Mouse (Mus musculus) liver, embryonic 12.5 days (tissue): ENCODE measurements around the gene Ankrd12. TPM values are rescaled to one million over a fixed set of nuclear protein-coding genes. Genes with fewer than 3 reads are reported as not detected.

Experiments used
- ATAC-seq: fragments of 200-750 bp; cut with Nextera tagmentation; 2 replicates; pipeline ENCODE4 v1.8.0; 2017; ENCODE audit warnings: moderate number of reproducible peaks, mild to moderate bottlenecking, moderate library complexity
- H3K27ac ChIP-seq: fragments of 300-500 bp; sonication (generic); 2 replicates; pipeline ENCODE4 v1.5.1; 2016; ENCODE audit warnings: mild to moderate bottlenecking
- H3K27me3 ChIP-seq: fragments of 300-500 bp; sonication (generic); replicated peaks from 2 replicates; pipeline ENCODE4 v1.6.1; 2016; ENCODE audit warnings: mild to moderate bottlenecking, moderate library complexity
- H3K36me3 ChIP-seq: fragments of 300-500 bp; sonication (generic); 2 replicates; pipeline ENCODE4 v1.6.1; 2016; ENCODE audit warnings: mild to moderate bottlenecking, moderate library complexity
- H3K4me1 ChIP-seq: fragments of 300-500 bp; sonication (generic); 2 replicates; pipeline ENCODE4 v1.6.1; 2016
- H3K4me2 ChIP-seq: fragments of 300-500 bp; sonication (generic); 2 replicates; pipeline ENCODE4 v1.6.1; 2016; ENCODE audit warnings: mild to moderate bottlenecking, moderate library complexity
- H3K4me3 ChIP-seq: fragments of 300-500 bp; sonication (generic); 2 replicates; pipeline ENCODE4 v1.5.1; 2016; ENCODE audit warnings: mild to moderate bottlenecking, moderate library complexity
- H3K9ac ChIP-seq: fragments of 300-500 bp; sonication (generic); 2 replicates; pipeline ENCODE4 v1.6.1; 2016; ENCODE audit warnings: mild to moderate bottlenecking, moderate library complexity
- H3K9me3 ChIP-seq: fragments of 300-500 bp; sonication (generic); replicated peaks from 2 replicates; pipeline ENCODE4 v1.6.1; 2016; ENCODE audit warnings: mild to moderate bottlenecking, moderate library complexity
- WGBS: fragments of 180-500 bp; shearing (Covaris S2); methylation state at CpG from one replicate; pipeline ENCODE4 v1.1.7; 2016; ENCODE audit not compliant: insufficient replicate concordance; 5-methylcytosine and 5-hydroxymethylcytosine counted together
- polyA plus RNA-seq: library from polyadenylated mRNA; unstranded; fragments of >200 nt; fragmentation: Nextera tagmentation; extraction: Ambion mirVana; gene quantifications from 2 replicates; pipeline ENCODE4 v1.2.1, GENCODE M21; 2016

Ankrd12 gene
- polyA plus RNA-seq, 1 experiment from 2014 or later, result 8.8 TPM

- Histone ChIP-seq H3K27me3 (no peaks in the 10 kb centered on the region), H3K4me3 (no peak overlapping the region), H3K27ac (no peak overlapping the region), H3K9ac (no peak overlapping the region), H3K9me3 (no peaks in the 10 kb centered on the region), H3K36me3 (peaks cover 27% of the 10 kb centered on the region), H3K4me1 (peaks cover 23% of the 10 kb centered on the region), H3K4me2 (no peak overlapping the region)
- WGBS, result 71% methylated on average over 6 of the region's 6 CpGs
- ATAC-seq, result no peak
Observed at GRCm38 (mm10) chr17:65941275-65941674, 135.6 kb downstream of the Ankrd12 start.

GRCm38 (mm10) chr17:65940221-65940620 lies 136.7 kb downstream of the Ankrd12 start:
- 89% methylated on average over 12 of the region's 12 CpGs for WGBS
- no peaks in the 10 kb centered on the region for H3K9me3 ChIP-seq
- H3K27me3 ChIP-seq, result no peaks in the 10 kb centered on the region
- H3K4me3 ChIP-seq, result no peak overlapping the region
- H3K4me1 ChIP-seq, result peaks cover 20% of the 10 kb centered on the region
- H3K27ac ChIP-seq, result 0 out of 2 replicates have a peak overlapping the region, but pooled peaks have one; percentile 20
- ATAC-seq, result no peak
- no peak overlapping the region for H3K9ac ChIP-seq
- no peak overlapping the region for H3K4me2 ChIP-seq
- H3K36me3 ChIP-seq, result peaks cover 28% of the 10 kb centered on the region

GRCm38 (mm10) chr17:65939461-65940192 lies 137.3 kb downstream of the Ankrd12 start:
- Histone ChIP-seq H3K9me3 (no peaks in the 10 kb centered on the region), H3K9ac (no peak overlapping the region), H3K4me2 (no peak overlapping the region), H3K27ac (peak overlapping the region; percentile 20; the same call in 1 of the 2 replicates), H3K27me3 (no peaks in the 10 kb centered on the region), H3K36me3 (peaks cover 27% of the 10 kb centered on the region), H3K4me1 (peaks cover 17% of the 10 kb centered on the region), H3K4me3 (no peak overlapping the region)
- WGBS, result 70% methylated on average over 14 of the region's 14 CpGs
- peak; percentile 41; the same call in 1 of the 2 replicates for ATAC-seq

GRCm38 (mm10) chr17:65937671-65938070 lies 139.2 kb downstream of the Ankrd12 start:
- WGBS, result 86% methylated on average over 9 of the region's 9 CpGs
- Histone ChIP-seq H3K36me3 (peaks cover 40% of the 10 kb centered on the region), H3K9ac (no peak overlapping the region)

GRCm38 (mm10) chr17:65933741-65934140 lies 143.1 kb downstream of the Ankrd12 start:
- 84% methylated on average over 2 of the region's 2 CpGs for WGBS
- H3K9me3 ChIP-seq, result no peaks in the 10 kb centered on the region

More at GRCm38 (mm10) chr17:65937671-65938070, 139.2 kb downstream of the Ankrd12 start:
- H3K4me3 ChIP-seq, result no peak overlapping the region
- ATAC-seq, result no peak
- peaks cover 17% of the 10 kb centered on the region for H3K4me1 ChIP-seq
- no peak overlapping the region for H3K27ac ChIP-seq
- H3K27me3 ChIP-seq, result no peaks in the 10 kb centered on the region
- no peaks in the 10 kb centered on the region for H3K9me3 ChIP-seq
- no peak overlapping the region for H3K4me2 ChIP-seq

GRCm38 (mm10) chr17:65931525-65931924 lies 145.4 kb downstream of the Ankrd12 start:
- Histone ChIP-seq H3K27ac (no peak overlapping the region), H3K27me3 (no peaks in the 10 kb centered on the region), H3K9me3 (no peaks in the 10 kb centered on the region), H3K36me3 (peaks cover 38% of the 10 kb centered on the region), H3K4me2 (no peak overlapping the region), H3K4me3 (no peak overlapping the region), H3K4me1 (peaks cover 4% of the 10 kb centered on the region; the same call in 1 of the 2 replicates), H3K9ac (no peak overlapping the region)
- WGBS, result 78% methylated on average over 6 of the region's 6 CpGs
- no peak for ATAC-seq

More at GRCm38 (mm10) chr17:65933741-65934140, 143.1 kb downstream of the Ankrd12 start:
- Histone ChIP-seq H3K36me3 (peaks cover 45% of the 10 kb centered on the region), H3K27me3 (no peaks in the 10 kb centered on the region), H3K9ac (no peak overlapping the region), H3K4me3 (no peak overlapping the region), H3K27ac (no peak overlapping the region), H3K4me1 (peaks cover 5% of the 10 kb centered on the region), H3K4me2 (no peak overlapping the region)
- ATAC-seq, result no peak

GRCm38 (mm10) chr17:65930960-65931359 lies 145.9 kb downstream of the Ankrd12 start:
- H3K4me1 ChIP-seq, result peaks cover 4% of the 10 kb centered on the region; the same call in 1 of the 2 replicates
- no peak overlapping the region for H3K27ac ChIP-seq
- H3K4me3 ChIP-seq, result no peak overlapping the region
- no peaks in the 10 kb centered on the region for H3K9me3 ChIP-seq
- no peak for ATAC-seq
- no peak overlapping the region for H3K9ac ChIP-seq
- peaks cover 40% of the 10 kb centered on the region for H3K36me3 ChIP-seq
- no peak overlapping the region for H3K4me2 ChIP-seq
- 81% methylated on average over 6 of the region's 6 CpGs for WGBS
- no peaks in the 10 kb centered on the region for H3K27me3 ChIP-seq

- no peak overlapping the region for H3K4me3 ChIP-seq
- ATAC-seq, result no peak
- no peaks in the 10 kb centered on the region for H3K9me3 ChIP-seq
- H3K27me3 ChIP-seq, result no peaks in the 10 kb centered on the region
- no peak overlapping the region for H3K4me2 ChIP-seq
- H3K27ac ChIP-seq, result no peak overlapping the region
- peaks cover 4% of the 10 kb centered on the region; the same call in 1 of the 2 replicates for H3K4me1 ChIP-seq
- no peak overlapping the region for H3K9ac ChIP-seq
- WGBS, result 78% methylated on average over 7 of the region's 7 CpGs
- H3K36me3 ChIP-seq, result peaks cover 44% of the 10 kb centered on the region
Observed at GRCm38 (mm10) chr17:65930158-65930826, 146.6 kb downstream of the Ankrd12 start.

- ATAC-seq, result no peak
- WGBS, result 81% methylated on average over 22 of the region's 22 CpGs
- no peaks in the 10 kb centered on the region for H3K9me3 ChIP-seq
- H3K36me3 ChIP-seq, result peaks cover 46% of the 10 kb centered on the region
- H3K4me1 ChIP-seq, result peaks cover 4% of the 10 kb centered on the region; the same call in 1 of the 2 replicates
- no peak overlapping the region for H3K4me2 ChIP-seq
- no peak overlapping the region for H3K9ac ChIP-seq
- no peaks in the 10 kb centered on the region for H3K27me3 ChIP-seq
- no peak overlapping the region for H3K4me3 ChIP-seq
- no peak overlapping the region for H3K27ac ChIP-seq
Observed at GRCm38 (mm10) chr17:65929319-65929978, 147.4 kb downstream of the Ankrd12 start.

- Histone ChIP-seq H3K9ac (no peak overlapping the region), H3K4me3 (no peak overlapping the region), H3K4me1 (peaks cover 4% of the 10 kb centered on the region; the same call in 1 of the 2 replicates), H3K9me3 (no peaks in the 10 kb centered on the region), H3K4me2 (no peak overlapping the region), H3K36me3 (peaks cover 49% of the 10 kb centered on the region), H3K27me3 (no peaks in the 10 kb centered on the region), H3K27ac (no peak overlapping the region)
- ATAC-seq, result no peak
- 77% methylated on average over 4 of the region's 4 CpGs for WGBS
Observed at GRCm38 (mm10) chr17:65927077-65927476, 149.8 kb downstream of the Ankrd12 start.

GRCm38 (mm10) chr17:65924218-65924617 lies 152.7 kb downstream of the Ankrd12 start:
- ATAC-seq, result no peak
- WGBS, result 66% methylated on average over 5 of the region's 5 CpGs

GRCm38 (mm10) chr17:65921975-65922374 lies 154.9 kb downstream of the Ankrd12 start:
- no peak overlapping the region for H3K9ac ChIP-seq
- H3K4me2 ChIP-seq, result no peak overlapping the region
- H3K27ac ChIP-seq, result no peak overlapping the region
- 73% methylated on average over 6 of the region's 6 CpGs for WGBS
- peaks cover 51% of the 10 kb centered on the region for H3K36me3 ChIP-seq
- H3K27me3 ChIP-seq, result no peaks in the 10 kb centered on the region
- no peak for ATAC-seq
- H3K4me1 ChIP-seq, result peaks cover 18% of the 10 kb centered on the region
- H3K4me3 ChIP-seq, result no peak overlapping the region
- H3K9me3 ChIP-seq, result no peaks in the 10 kb centered on the region

More at GRCm38 (mm10) chr17:65924218-65924617, 152.7 kb downstream of the Ankrd12 start:
- Histone ChIP-seq H3K9me3 (no peaks in the 10 kb centered on the region), H3K4me1 (peaks cover 12% of the 10 kb centered on the region), H3K36me3 (peaks cover 57% of the 10 kb centered on the region), H3K4me2 (no peak overlapping the region), H3K9ac (no peak overlapping the region), H3K27ac (no peak overlapping the region), H3K4me3 (no peak overlapping the region), H3K27me3 (no peaks in the 10 kb centered on the region)
